Mouse (Mus musculus): Measurements from ENCODE around the gene Sycp3.
"Not testable (repeated sequence)": the region's sequence is repeated elsewhere in the genome, so short reads cannot be mapped to it uniquely, and the experiment has no call there.

Gene Sycp3

DNA sequence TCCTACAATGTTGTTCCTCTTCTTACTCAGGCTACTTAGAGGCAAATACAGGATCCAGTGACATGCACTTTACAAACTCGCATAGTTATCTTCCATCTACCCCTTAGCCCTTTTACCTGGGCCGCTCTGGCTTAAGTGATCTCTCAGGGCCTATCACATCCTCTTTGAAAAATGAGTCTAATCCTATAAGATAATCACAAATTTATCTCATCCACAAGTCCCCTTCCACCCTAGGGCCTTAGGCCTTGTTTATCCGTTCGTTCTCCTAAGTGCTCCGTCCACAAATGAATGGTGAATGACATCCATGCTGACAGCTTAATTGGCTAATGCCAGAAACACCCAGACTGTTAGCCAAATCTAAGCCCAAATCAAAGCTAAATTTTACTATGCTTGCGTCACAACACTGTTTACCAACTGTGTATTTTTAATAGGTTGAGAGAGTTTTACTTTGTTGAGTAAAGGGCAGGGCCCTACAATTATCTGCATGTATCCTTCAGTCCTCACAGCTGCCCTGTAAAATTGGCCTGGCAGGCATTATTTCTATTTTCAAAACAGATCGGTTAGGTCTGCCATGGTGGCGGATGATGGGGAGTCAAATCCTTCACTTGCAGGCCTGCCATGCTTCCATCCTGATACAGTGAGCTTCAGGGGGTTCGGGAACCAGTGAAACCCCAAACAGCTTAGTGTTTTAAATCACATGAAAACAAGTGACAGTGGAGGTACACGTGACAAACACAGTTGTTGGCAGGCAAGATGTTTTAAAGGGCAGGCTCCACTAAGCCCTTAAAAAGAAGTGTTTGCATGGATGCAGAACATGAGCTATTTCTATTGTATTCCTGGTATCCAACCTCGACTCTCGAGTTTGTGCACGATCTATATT lies 42.8 kb downstream of the Sycp3 start:
- no peak for DNase-seq

DNA sequence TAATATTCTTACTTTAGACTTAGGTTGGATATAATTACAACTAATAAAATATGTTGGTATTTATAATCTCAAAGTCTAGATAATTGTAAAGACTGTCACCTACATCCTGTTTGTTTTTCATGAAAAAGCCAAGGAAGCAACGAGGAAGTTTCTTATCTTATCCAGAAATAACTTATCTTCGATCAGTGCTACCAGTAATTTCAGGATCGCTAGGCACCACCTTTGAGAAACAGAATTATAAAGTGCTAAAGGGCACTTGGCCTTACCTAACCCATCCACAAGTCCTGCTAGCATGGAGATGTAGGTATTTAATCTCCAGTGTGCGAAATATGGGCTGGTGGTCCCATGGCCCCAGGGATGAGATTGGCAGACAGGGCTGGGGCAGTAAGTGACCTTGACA lies 43.5 kb downstream of the Sycp3 start:
- DNase-seq, result no peak

DNA sequence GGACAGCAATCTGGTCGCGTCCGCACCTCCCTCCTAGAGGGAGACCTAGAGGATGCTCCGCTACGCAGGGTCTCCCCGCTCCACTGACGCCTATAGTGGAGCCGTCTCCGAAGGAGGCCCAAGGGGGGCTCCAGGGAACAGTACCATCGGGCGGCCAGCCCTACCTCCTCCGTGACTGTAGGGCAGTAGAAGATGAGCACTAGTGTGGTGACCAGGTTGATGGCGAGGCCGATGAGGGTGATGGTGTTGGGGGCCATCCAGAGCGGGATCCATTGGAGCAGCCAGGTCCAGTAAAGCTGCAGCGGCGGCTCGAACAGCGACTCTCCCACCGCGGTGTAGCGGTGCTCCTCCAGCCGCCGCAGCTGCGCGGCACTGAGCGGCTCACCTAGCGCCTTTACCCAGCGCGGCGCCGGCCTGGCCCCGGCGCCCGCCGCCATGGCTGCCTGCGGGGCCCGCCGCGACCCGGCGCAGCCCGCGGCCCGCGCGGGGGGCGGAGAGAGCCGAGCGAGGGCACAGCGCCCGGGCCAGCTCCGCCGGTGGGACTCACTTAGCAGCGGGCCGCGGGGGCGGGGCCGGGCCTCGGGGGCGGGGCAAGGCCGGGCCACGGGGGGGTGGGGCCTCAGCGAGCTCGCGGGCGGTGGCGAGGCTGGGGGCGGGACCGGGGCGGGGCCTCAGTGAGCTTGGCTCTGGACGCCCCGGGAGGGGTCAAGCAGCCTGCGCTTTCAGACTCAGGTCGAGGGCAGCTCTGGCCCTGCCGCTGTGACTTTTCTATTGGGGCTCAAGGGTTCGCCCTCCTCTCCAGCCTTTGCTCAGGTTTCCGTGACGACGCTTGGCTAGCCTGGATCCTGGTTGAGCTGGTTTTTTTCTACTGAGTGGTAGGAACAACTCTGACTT lies 44.3 kb downstream of the Sycp3 start, which contains the start of gene Chpt1:
TSS of gene Chpt1 (minus strand) at position 653 of the 894 bp plus-strand sequence.
- DNase-seq, result peak; percentile 94

DNA sequence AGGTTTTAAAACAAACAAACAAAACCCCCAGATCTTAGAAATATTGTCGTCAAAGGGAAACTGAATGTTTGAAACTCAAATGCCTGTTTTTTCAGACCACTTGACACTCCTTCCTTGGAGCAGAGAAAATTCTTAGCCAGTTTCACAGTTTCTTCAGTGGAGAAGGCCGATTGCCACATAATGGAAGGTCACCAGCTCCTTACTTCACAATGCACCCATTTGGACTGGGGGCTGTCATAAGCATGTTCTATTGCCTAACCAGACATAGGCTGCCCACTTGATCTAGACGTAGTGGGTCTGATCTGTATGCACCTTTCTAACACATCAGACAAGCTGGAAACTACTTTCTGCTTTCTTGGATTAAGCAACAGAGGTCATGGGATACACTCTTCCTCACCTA lies 45.1 kb downstream of the Sycp3 start:
- no peak for DNase-seq

DNA sequence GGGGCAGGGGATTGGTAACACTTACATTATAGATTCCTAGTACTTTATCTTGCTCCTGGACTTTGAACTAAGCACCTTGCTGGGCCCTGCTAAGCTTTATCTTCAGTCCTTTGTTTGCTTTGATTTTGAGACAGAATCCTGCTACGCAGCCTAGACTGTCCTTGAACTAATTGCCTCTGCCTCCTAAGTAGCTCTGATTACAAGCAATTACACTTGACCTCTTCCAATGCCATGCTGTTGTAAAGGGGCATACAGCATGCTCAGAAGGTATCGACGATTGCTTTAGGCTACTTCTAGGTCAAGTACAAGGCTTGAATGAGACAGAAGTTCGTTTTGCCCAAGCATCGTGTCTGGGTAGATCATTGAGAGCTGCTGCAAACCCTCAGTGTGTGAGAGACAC lies 45.9 kb downstream of the Sycp3 start:
- no peak for DNase-seq

DNA sequence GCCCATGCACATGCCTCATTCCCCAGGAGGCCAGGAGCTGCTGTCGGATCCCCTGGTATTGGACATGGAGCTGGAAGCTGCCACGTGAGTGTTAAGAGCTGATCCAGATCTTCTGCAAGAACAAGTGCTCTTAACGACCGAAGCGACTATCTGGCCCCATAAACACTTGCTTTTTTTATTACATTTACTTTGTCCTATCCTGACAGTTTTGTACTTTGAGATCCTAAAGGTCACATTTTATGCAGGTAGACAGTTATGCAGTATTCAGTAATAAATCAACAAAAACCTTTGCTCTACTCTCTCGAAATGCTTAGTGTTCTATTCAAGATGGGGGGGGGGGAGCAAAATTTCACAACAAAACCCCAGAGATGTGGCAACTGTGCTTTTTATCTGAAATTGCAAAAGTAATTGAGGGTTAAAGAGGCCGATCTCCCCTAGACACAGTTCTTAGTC lies 48.3 kb downstream of the Sycp3 start:
- no peak for DNase-seq

DNA sequence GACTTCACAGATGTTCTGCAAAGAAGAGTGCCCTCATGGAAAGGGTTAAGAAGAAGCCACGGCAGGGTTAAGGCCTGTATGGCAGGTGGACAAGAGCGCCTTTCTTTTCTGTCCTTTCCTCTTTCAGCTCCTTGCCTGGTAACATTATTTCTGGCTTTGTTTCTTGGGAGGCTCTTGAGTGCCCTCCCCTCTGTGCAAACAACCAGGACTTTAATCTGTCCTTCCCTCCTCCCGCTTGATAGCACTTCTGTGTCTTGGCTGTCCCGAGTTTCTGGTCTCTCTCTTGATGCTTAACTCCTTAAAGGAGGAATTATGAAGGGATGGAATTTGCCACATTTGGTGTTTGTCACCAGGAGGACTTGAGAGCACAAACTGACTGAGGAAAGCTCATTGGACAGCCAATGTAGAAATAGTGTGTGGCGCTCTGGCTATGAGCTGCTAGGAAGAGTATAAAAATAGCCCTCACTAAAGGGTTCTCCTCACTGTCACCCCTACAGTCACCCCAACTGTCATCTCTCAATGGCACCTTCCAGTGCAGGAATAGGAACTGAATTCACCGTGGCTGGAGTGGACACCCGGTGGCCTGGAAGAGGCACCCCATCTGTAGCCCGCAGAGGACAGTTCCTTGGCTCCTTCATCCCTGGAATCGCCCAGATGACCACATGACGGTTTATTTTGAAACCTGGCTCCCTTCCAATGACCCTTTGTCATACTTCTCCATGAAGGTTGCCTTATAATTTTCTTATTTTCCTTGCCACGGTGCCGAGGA lies 51.3 kb downstream of the Sycp3 start:
- DNase-seq, result no peak

DNA sequence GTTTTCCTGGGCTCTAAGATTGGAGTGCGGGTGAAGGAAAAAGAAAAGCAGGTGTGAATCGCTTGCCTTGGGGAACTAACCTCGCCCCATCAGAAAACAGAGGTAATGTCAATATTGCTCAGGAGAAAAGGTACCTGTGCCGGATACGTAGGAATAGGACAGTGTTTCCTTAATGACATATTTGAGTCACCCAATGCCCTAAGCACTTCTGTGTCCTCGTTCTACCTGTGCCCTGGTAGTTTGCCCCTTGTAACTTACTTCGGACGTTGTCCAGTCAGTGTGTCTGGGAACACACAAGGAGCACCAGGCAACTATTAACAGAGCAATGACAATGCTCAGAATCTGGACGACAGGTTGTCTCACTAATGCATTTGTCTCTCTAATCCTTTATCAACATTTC lies 52.0 kb downstream of the Sycp3 start:
- DNase-seq, result no peak

DNA sequence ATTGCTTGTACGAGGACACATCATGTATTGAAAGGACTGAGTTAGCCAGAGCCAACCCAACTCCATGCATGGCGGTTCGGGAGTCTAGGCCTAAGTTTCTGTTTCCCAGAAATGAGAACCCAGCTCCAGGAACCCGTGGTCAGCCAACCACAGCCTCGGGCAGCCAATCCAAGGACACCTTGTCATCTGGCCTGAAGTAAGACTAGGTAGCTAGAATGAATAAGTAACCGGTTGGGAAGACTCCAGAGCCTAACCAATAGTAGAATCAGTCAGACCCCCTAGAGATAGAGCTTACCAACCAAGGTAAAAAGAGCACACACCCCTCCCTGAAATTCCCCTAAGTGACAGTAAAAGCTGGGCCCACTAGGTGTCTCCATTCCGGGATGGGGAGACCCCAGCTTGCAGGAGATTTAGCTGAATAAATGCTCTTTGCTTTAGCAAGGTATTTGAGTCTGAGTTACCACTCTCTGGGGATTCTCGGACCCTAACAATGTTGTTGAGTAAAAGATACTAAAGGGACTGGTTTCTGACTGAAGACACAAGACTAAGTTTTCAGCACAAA lies 54.3 kb downstream of the Sycp3 start:
- DNase-seq, result no peak

DNA sequence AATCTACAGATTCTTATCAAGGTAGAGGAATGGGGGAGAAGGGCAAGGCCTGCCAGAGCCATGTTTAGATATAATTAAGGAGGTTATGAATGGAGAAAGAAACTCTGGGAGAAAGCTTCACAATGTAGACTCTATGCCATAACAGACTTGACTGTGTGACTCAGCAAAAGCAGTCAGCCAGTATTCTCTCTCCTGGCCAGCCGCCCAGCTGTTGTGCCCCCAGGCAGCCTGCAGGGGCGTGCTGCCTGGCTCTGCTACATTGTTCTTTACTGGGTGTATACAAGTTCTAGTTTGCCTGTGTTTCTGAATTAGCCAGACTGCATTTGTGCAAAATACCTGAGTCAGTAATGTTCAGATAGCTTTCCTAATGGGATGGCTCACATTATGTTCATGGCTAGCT lies 55.1 kb downstream of the Sycp3 start:
- peak; percentile 50 for DNase-seq

DNA sequence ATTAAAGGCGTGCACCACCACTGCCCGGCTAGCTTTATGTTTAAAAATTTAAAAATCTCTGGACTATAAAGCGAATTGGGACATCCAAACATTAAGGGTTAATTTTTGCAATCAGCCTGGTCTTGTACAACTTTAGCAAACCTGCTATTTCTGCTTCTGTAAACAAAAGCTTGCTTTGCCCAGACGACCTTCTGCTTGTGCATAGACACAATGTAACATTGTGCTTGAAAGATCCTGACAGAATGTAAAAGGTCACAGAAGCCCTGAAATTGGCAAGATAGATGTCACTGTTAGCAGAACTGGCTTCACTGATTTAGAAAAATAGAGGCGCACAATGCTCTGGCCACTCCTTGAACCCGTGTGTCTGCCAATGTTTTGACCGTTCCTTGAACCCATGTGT lies 55.7 kb downstream of the Sycp3 start:
- not testable (repeated sequence) for DNase-seq

DNA sequence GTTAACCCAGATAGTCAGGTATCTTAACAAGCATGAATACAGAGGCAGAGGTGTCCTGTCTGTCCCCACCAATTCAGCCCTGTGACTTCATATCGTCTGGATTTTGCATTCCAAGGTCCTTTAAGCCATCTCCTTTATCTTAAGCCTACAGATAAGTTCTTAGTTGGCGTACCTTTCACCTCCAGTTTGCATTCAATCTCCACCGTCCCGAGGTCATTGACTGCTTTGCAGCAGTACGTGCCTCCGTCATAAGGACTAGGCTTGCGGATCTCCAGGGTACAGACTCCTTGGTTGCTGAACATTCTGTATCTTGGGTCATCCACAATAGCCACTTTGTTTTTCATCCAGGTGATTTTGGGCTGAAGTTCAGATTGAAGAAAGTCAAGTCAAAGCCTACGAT lies 63.4 kb downstream of the Sycp3 start:
- no peak for DNase-seq
